Mouse (Mus musculus): ENCODE results near the gene Gpcpd1. TPM values are rescaled to one million over a fixed set of nuclear protein-coding genes. Genes with fewer than 3 reads are reported as not detected.

Gpcpd1 gene
- polyA plus RNA-seq, 1 experiment, result not detected

DNA sequence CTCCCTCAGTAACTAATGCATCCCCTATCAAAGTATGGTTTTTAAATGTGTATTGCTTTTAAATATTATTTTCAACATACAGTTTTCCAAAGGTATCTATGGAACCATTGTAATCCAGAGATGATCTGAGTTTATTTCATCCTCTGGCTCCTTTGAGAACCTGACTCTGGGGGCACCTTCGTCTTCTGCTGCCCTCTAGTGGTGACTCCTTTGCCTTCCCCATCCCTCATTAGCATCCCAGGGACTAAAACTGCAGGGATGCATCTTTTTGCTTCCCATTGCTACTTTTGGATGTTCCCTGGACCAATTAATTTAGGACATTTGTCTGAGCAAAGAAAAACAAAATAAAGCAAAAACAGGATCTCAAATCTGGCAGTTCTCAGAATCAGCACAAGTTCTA is 102.1 kb downstream of the Gpcpd1 start:
- 4% methylated on average over 1 of the region's 1 CpGs for WGBS
- TF ChIP-seq POLR2A (IDR thresholded peaks at IDR 0.05; ENCODE audit: insufficient read depth, low read depth, low read length), result no peak
- TF ChIP-seq CTCF (IDR thresholded peaks at IDR 0.05; ENCODE audit: insufficient read depth, low read depth, low read length), result 0 out of 2 replicates have a peak, but pooled peaks have one; percentile 35
- Histone ChIP-seq H3K27ac (ENCODE audit: insufficient read depth, low read depth, low read length) (no peak overlapping the region), H3K4me3 (ENCODE audit: insufficient read depth, low read depth, low read length) (no peak overlapping the region), H3K4me1 (ENCODE audit: control insufficient read depth, insufficient read depth, low read length) (peaks cover 2% of the 10 kb centered on the region; the same call in 1 of the 2 replicates)

DNA sequence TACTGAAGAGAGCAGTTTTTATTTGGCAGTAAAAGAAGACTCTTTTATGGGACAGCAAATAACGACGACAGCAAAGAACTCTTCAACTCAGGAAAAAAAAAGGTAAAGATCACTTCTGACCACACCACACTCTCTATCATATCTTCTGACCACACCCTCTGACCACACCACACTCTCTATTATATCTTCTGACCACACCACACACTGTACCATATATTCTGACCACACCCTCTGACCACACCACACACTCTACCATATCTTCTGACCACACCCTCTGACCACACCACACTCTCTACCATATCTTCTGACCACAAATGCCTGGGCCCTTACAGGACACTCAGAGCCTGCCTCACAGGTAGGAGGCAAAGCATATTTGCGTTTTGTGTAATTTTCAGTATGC is 106.0 kb downstream of the Gpcpd1 start:
- no peak overlapping the region for H3K27ac ChIP-seq (ENCODE audit: insufficient read depth, low read depth, low read length)
- peaks cover 2% of the 10 kb centered on the region; the same call in 1 of the 2 replicates for H3K4me1 ChIP-seq (ENCODE audit: control insufficient read depth, insufficient read depth, low read length)
- TF ChIP-seq POLR2A (IDR thresholded peaks at IDR 0.05; ENCODE audit: insufficient read depth, low read depth, low read length), result no peak
- no peak for TF ChIP-seq CTCF (IDR thresholded peaks at IDR 0.05; ENCODE audit: insufficient read depth, low read depth, low read length)
- no peak overlapping the region for H3K4me3 ChIP-seq (ENCODE audit: insufficient read depth, low read depth, low read length)
- WGBS, result 69% methylated on average over 3 of the region's 3 CpGs

Other genes with a start within 250 kb of the Gpcpd1 start
- not detected in 2 replicates for gene Prokr2, start 202.3 kb downstream of the Gpcpd1 start, polyA plus RNA-seq (2012; ENCODE audit: insufficient read depth, insufficient read length, low replicate concordance, missing spikeins)
- gene Shld1, start 99.2 kb upstream of the Gpcpd1 start, polyA plus RNA-seq (2012; ENCODE audit: insufficient read depth, insufficient read length, low replicate concordance, missing spikeins), result not detected in 2 replicates
- 149 TPM in 1 of 2 replicates, not detected in the other for gene Chgb, start 193.5 kb upstream of the Gpcpd1 start, polyA plus RNA-seq (2012; ENCODE audit: insufficient read depth, insufficient read length, low replicate concordance, missing spikeins)
- gene Trmt6, start 228.3 kb upstream of the Gpcpd1 start, polyA plus RNA-seq (2012; ENCODE audit: insufficient read depth, insufficient read length, low replicate concordance, missing spikeins), result not detected in 2 replicates
- gene Mcm8, start 228.4 kb upstream of the Gpcpd1 start, polyA plus RNA-seq (2012; ENCODE audit: insufficient read depth, insufficient read length, low replicate concordance, missing spikeins), result not detected in 2 replicates